Mouse (Mus musculus) activated CD4-positive, CD25-positive, alpha-beta regulatory T cell, adult 4 months (primary cell): ENCODE data around the gene Ankrd34a. TPM values are rescaled to one million over a fixed set of nuclear protein-coding genes. Genes with fewer than 3 reads are reported as not detected.
"Not testable (repeated sequence)": the region's sequence is repeated elsewhere in the genome, so short reads cannot be mapped to it uniquely, and the experiment has no call there.

Source experiments
- ATAC-seq: one replicate; pipeline ENCODE4 v1.8.0; 2017
- polyA plus RNA-seq, 2 experiments: library from polyadenylated mRNA; unstranded; fragments of 100-300 nt; shearing (Covaris generic); gene quantifications; one replicate each; pipeline ENCODE4 v1.2.1; 2017

Ankrd34a gene
- polyA plus RNA-seq, 2 experiments from 2014 or later: not detected

GRCm38 (mm10) chr3:96579885-96580454 is 16.5 kb upstream of the Ankrd34a start:
- ATAC-seq: peak; percentile 53

GRCm38 (mm10) chr3:96581141-96581540 is 15.3 kb upstream of the Ankrd34a start:
- ATAC-seq: no peak

GRCm38 (mm10) chr3:96581771-96582515 is 14.5 kb upstream of the Ankrd34a start:
- ATAC-seq: no peak

GRCm38 (mm10) chr3:96583386-96583785 is 13.1 kb upstream of the Ankrd34a start:
- no peak for ATAC-seq

GRCm38 (mm10) chr3:96590657-96591056 is 5.8 kb upstream of the Ankrd34a start:
- ATAC-seq: no peak

- ATAC-seq: no peak
These were observed 3.1 kb upstream of the Ankrd34a start for GRCm38 (mm10) chr3:96593374-96593773.

GRCm38 (mm10) chr3:96593790-96594560 is 2.5 kb upstream of the Ankrd34a start, which contains the start of gene Polr3gl:
Polr3gl (minus strand) TSS chr3:96594181.
- ATAC-seq: peak; percentile 92

GRCm38 (mm10) chr3:96594851-96595250 is 1.6 kb upstream of the Ankrd34a start:
- ATAC-seq: no peak

- ATAC-seq: no peak
These were observed 775 bp upstream of the Ankrd34a start for GRCm38 (mm10) chr3:96595661-96596060.

- ATAC-seq: no peak
These were observed 419 bp downstream of the Ankrd34a start for GRCm38 (mm10) chr3:96596855-96597254.

- no peak for ATAC-seq
These were observed 1.0 kb downstream of the Ankrd34a start for GRCm38 (mm10) chr3:96597435-96597891.

GRCm38 (mm10) chr3:96598156-96599068 is 2.0 kb downstream of the Ankrd34a start:
- ATAC-seq: no peak

- ATAC-seq: no peak
These were observed 2.6 kb downstream of the Ankrd34a start for GRCm38 (mm10) chr3:96599069-96599393.

- no peak for ATAC-seq
These were observed 3.0 kb downstream of the Ankrd34a start for GRCm38 (mm10) chr3:96599411-96599810.

GRCm38 (mm10) chr3:96600639-96601250 is 4.3 kb downstream of the Ankrd34a start, which contains the start of gene Lix1l:
Lix1l (plus strand) TSS chr3:96601149.
- ATAC-seq: peak; percentile 94

- no peak for ATAC-seq
These were observed 4.9 kb downstream of the Ankrd34a start for GRCm38 (mm10) chr3:96601251-96601787.

GRCm38 (mm10) chr3:96601941-96602703 is 5.7 kb downstream of the Ankrd34a start:
- no peak for ATAC-seq

GRCm38 (mm10) chr3:96602704-96603084 is 6.3 kb downstream of the Ankrd34a start:
- ATAC-seq: no peak

- ATAC-seq: no peak
These were observed 6.9 kb downstream of the Ankrd34a start for GRCm38 (mm10) chr3:96603311-96603710.

GRCm38 (mm10) chr3:96606007-96606406 is 9.6 kb downstream of the Ankrd34a start:
- ATAC-seq: not testable (repeated sequence)

- no peak for ATAC-seq
These were observed 10.2 kb downstream of the Ankrd34a start for GRCm38 (mm10) chr3:96606618-96607017.
